Mouse (Mus musculus) inflammation-experienced regulatory T-cells, adult 6 months (primary cell): ENCODE results near the gene Pkd1l3. TPM values are rescaled to one million over a fixed set of nuclear protein-coding genes. Genes with fewer than 3 reads are reported as not detected.
A peak's percentile ranks its signal among the peaks of the same experiment; 100 is the strongest.

Experiments
- ATAC-seq: one replicate; pipeline ENCODE4 v1.8.0; 2017
- polyA plus RNA-seq, 3 experiments: library from polyadenylated mRNA; unstranded; fragments of 100-300 nt; shearing (Covaris generic); gene quantifications; one replicate each; pipeline ENCODE4 v1.2.1; 2017

Gene Pkd1l3
- polyA plus RNA-seq, 3 experiments from 2014 or later: 0.75 to 2.5 (median 1.6) TPM

DNA sequence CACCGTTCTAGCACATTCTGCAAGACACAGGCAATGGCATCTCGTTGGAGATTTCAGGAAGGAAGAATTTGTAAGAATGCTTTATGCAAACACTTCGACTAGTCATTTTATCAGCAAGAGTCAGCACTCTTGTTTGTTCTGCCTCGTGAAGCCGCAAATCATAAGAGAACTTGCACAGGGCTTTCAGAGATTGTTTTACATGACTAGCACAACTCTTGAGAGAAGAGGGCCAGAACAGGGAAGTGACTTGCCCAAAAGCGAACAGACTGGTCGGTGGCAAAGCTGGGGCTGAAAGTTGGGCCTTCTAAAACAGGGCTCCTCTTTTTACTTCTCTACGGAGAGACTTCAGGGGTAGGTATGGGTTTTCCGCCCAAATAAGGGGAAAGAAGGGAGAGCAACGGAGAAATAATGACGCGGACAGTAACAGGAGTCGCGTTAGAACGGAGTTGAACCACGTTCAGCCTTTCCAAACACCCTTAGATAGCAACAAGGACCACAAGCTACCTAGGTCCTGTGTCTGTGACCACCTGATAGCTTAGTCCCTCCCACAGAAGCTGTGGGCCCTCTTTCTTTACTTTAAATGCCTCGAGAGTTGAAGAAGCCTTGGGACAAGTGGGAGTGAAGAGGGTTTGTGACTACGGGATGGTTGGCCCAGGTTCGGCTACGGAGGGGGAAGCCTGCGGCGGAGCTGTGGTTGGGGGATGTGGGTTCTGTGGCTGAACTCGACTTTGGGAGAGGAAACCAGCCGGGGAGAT, 90.4 kb downstream of the Pkd1l3 start:
- no peak for ATAC-seq

- peak; percentile 80 for ATAC-seq
These were observed 91.2 kb downstream of the Pkd1l3 start, which contains the start of gene Zfp821 for GRCm38 (mm10) chr8:109705320-109706075. Zfp821 (plus strand) TSS chr8:109705546.

GRCm38 (mm10) chr8:109706076-109706873, 92.0 kb downstream of the Pkd1l3 start:
- ATAC-seq: no peak

DNA sequence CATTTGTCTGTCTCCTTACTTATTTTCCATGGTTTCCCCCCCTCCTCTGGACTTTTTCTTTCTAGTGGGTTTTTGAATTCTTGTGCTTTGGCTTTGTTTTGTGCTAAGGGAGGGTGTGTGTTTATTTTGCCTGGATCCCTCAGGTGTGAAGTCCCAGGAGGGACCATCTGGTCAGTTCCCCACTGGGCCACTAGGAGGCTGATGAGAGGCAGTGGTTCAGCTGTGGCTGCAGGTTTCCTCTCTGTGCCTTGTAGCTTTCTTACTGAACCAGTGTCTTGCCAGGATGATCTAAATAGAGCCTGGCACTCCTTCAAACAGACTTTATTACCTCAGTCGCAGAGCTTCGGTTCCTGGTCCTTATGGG, 92.5 kb downstream of the Pkd1l3 start:
- ATAC-seq: peak; percentile 53

DNA sequence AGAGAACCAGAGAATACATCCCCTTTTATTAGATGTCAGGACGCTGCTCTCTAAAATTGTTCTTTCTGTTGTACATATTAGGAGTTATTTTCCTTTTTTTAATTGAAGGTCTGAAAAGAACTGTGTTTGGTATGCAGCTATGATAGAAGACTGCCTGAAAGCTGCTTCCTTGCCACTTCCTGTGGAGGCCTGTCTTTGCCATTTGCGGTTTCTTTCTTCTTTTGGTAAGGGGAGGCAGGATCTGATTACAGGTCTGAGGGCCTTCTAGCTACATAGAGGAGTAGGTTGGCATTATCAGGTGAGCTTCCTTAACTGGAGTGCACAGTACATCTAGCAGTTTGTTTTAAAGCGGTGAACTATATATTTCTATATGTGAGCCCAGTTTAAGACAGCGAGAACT, 93.6 kb downstream of the Pkd1l3 start:
- peak; percentile 64 for ATAC-seq

DNA sequence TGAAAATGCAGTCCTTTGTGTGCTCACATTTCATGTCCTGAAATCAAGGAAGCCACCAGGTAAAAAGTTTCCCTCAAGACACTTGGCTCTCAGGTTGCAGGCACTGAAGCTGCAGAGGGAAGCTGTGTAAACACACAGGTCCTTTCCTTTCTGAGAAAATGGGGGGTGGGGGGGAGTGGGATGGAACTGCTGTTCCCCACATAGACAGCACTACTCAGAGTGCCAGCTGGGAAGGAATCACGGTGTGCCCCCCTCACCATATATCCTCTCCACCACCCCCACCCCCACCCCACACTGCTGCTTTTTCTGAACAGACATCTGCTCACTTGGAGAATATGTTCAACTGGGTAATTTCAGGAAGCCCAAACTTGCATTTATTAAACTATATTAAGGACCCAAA, 98.2 kb downstream of the Pkd1l3 start:
- ATAC-seq: no peak

DNA sequence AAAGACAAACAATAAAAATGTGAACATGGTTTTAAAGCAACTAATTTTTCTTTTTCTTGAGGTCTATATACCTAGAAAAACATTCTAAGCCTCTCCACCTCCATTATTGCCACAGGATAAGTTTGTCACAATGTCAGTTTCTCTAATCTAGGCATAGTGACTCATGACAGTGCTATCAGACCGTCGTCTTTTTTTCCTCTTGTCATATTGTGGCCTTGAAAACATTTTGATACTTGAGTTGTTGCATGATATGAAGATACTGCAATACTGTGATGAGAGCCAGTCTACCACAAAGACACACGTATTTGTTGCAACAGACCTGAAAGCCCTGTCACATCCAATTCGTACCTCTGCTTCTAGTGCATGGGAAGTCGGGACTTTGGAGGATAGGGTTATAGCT, 100.6 kb downstream of the Pkd1l3 start:
- ATAC-seq: no peak

Other genes starting within 250 kb of the Pkd1l3 start
- not detected for gene Pmfbp1, start 120.5 kb upstream of the Pkd1l3 start, polyA plus RNA-seq
- gene Dhx38, start 48.7 kb upstream of the Pkd1l3 start, polyA plus RNA-seq: 10 to 100 TPM; 12.1 to 13.6 (median 13.0) TPM
- gene Txnl4b, start 48.6 kb upstream of the Pkd1l3 start, polyA plus RNA-seq: 10 to 100 TPM; 15.1 to 24.2 (median 15.5) TPM
- 1 to 10 TPM in 1 of 3 experiments, under 1 TPM in 1, not detected in 1; 0.40 to 1.3 TPM for gene Hp, start 35.3 kb upstream of the Pkd1l3 start, polyA plus RNA-seq
- 10 to 100 TPM; 21.3 to 40.7 (median 40.2) TPM for gene Dhodh, start 5.8 kb upstream of the Pkd1l3 start, polyA plus RNA-seq
- 100 to 1,000 TPM; 103 to 143 (median 127) TPM for gene Ist1, start 78.7 kb downstream of the Pkd1l3 start, polyA plus RNA-seq
- gene Zfp821, start 91.0 kb downstream of the Pkd1l3 start, polyA plus RNA-seq: 1 to 10 TPM; 3.5 to 9.7 (median 6.0) TPM
- 1 to 10 TPM; 3.0 to 4.6 (median 3.2) TPM for gene Atxn1l, start 123.2 kb downstream of the Pkd1l3 start, polyA plus RNA-seq
- gene Ap1g1, start 164.0 kb downstream of the Pkd1l3 start, polyA plus RNA-seq: 10 to 100 TPM; 30.6 to 35.3 (median 31.2) TPM